In genomic region chr19:28533576-28533975, GRCm38 (mm10) we compare ENCODE assay signal across 17 mouse cellular contexts.
"Had no signal": no experiment of that assay in that cellular context is flagged by ENCODE, and none has a peak within 500 bp of the region (broad histone marks: within the 10 kb centered on the region; RNA-seq: fewer than 3 reads in every experiment).

No protein-coding gene starts in this region.

- H3K36me3 ChIP-seq: lung, embryonic 15.5 days; midbrain, embryonic 13.5 days; midbrain, embryonic 15.5 days; neural tube, embryonic 12.5 days; stomach, embryonic 15.5 days had no signal

- H3K27me3 ChIP-seq: lung, embryonic 15.5 days; megakaryocyte, embryonic 14.5 days; midbrain, embryonic 13.5 days; midbrain, embryonic 15.5 days; neural tube, embryonic 12.5 days; stomach, embryonic 15.5 days had no signal

- H3K4me3 ChIP-seq: lung, embryonic 15.5 days; megakaryocyte, embryonic 14.5 days; midbrain, embryonic 13.5 days; midbrain, embryonic 15.5 days; neural tube, embryonic 12.5 days; stomach, embryonic 15.5 days had no signal

- ATAC-seq: lung, postnatal 0 days; midbrain, embryonic 13.5 days; midbrain, embryonic 15.5 days had no signal

- H3K9ac ChIP-seq: lung, embryonic 15.5 days; midbrain, embryonic 13.5 days; midbrain, embryonic 15.5 days; neural tube, embryonic 12.5 days; stomach, embryonic 15.5 days had no signal

- H3K4me1 ChIP-seq: lung, embryonic 15.5 days; midbrain, embryonic 13.5 days; midbrain, embryonic 15.5 days; neural tube, embryonic 12.5 days; stomach, embryonic 15.5 days had no signal

- H3K9me3 ChIP-seq: lung, embryonic 15.5 days; midbrain, embryonic 13.5 days; midbrain, embryonic 15.5 days; neural tube, embryonic 12.5 days; stomach, embryonic 15.5 days had no signal

- H3K4me2 ChIP-seq: lung, embryonic 15.5 days; midbrain, embryonic 11.5 days; midbrain, embryonic 13.5 days; midbrain, embryonic 15.5 days; neural tube, embryonic 12.5 days; stomach, embryonic 15.5 days had no signal

- DNase-seq: lung, adult 2 months; lung, postnatal 14 days; lung, postnatal 36 days; right cerebral cortex, postnatal 14 days; thymus, adult 2 months; thymus, postnatal 25 days; thymus, postnatal 4 days had no signal

- H3K27ac ChIP-seq: lung, embryonic 15.5 days; macrophage; midbrain, embryonic 13.5 days; midbrain, embryonic 15.5 days; neural tube, embryonic 12.5 days; stomach, embryonic 15.5 days; stomach, postnatal 0 days had no signal
